Mouse (Mus musculus) lung, adult 18-20 months (tissue): ENCODE results near the gene Pip4k2a.
"Not testable (repeated sequence)": the region's sequence is repeated elsewhere in the genome, so short reads cannot be mapped to it uniquely, and the experiment has no call there.

Experiments
- DNase-seq, 2 experiments: peaks; one replicate each; pipeline ENCODE4 v3.0.0; 2022; ENCODE audit warnings: mixed read lengths in 2 of 2

Gene Pip4k2a

DNA sequence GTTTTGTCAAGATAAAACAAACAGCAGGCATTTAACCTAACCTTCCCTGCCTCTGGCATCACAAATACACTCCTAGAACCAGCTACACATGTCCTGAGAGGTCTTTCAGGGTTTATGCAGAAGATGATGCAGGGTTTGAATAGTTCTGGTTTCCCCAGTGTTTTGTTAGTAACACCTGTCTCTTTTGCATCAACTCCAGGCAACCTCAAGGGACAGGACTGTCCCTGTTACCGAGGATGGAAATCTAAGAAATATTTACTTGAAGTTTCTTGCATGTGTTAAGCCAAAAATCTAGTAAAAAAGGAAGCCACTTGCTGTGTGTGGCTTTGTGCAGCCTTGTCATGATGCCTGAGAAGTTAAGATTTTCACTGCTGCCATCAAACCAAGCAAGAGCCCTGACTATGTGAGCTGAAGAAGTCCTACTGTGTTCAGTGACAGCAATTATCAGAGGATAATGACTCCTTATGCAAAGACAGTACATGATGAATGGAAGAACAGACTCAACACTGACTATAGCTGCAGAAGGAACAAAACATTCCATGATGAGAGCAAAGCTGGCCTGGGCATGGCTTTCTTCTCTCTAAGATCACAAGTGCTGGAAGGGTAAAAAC, 76.3 kb downstream of the Pip4k2a start:
- no peak for DNase-seq

- DNase-seq: no peak
Observed at GRCm38 (mm10) chr2:18920461-18920877, 77.5 kb downstream of the Pip4k2a start.

DNA sequence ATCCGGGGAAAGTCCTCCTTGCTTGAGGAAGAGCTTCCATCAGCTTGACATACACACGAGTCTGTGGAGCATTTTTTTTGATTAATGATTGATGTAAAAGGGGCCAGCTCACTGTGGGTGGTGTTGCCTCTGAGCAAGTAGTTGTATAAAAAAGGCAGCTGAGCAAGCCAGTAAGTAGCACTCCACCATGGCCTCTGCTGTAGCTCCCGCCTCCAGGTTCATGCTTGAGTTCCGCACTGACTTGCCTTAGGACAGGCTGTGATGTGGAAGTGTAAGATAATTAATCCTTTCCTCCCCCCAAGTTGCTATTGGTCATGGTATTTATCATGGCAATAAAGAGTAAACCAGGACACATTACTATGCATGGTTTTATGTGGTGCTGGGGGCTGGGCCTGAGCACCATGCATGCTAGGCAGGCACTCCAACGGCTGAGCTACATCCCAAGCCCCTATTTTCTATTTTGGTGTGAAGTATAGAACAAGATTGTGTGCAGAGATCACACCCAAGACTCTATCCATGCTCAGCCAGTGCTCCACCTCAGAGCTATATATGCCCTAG, 78.0 kb downstream of the Pip4k2a start:
- DNase-seq: no peak

- no peak for DNase-seq
Observed at GRCm38 (mm10) chr2:18917838-18918237, 80.1 kb downstream of the Pip4k2a start.

GRCm38 (mm10) chr2:18917380-18917750, 80.6 kb downstream of the Pip4k2a start:
- no peak for DNase-seq

DNA sequence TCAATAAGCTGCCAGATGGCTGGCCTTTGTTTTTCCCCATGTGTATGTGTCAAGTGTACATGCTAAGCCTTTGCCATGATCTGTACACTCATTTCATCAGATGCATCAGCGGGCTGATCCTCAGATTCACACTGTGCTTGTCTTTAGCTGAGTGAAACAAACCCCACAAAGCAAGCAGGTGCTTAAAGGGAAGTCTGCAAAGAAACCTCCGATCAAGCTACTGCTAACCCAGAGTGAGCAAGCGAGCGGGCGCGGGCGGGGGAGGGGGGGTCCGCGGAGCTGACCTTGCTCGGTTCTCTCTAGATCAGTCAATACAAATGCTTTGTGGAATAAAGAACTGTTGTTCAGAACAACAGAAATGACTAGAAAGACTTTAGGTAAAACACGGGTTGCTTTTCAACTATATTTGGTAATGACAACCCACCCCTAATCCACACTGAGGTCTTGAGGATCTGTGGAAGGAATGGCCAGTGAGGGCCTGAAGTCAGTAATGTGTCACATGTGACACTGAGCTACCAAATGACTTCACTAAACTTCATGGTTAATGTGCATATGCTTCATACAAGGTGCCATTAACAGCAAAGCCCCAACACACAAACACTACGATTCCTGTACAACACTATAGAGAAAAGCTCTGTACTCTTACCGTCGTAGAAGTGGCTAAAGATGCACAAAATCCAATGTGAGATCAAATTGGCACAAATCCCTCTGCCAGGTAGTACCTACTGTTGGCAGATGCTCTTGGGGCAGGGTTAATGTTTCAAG, 81.1 kb downstream of the Pip4k2a start:
- no peak for DNase-seq

- DNase-seq: no peak
Observed at GRCm38 (mm10) chr2:18916042-18916407, 81.9 kb downstream of the Pip4k2a start.

DNA sequence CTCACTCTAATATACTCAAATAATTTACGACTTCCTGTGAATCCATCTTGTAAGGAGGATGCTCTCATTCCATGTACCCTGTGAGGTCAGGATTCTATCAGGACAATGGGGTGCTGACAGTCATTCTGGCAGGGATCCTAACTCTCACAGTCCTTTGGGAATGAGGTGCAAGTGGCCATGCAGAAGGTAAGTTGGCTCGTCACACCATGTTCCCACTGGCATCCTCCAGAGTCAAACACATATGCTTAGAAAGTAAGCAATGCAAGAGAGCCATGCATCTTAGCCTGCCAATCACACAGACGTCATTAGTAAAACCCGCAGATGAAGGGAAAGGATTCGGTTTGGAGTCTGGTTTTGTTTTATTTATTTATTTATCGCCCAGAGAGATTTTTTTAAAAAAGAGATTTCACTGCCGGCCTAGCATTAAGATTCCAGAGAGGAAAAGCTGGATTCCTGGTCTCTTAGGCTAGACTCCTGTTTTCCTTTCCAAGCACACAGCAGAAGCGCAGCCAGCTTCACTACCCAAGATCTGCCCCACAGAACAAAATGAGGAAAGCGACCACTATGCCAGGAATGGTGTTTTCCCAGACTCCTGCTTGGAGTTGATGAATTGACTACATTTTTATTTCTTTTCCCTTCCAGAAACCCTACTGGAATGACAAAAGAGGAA, 82.4 kb downstream of the Pip4k2a start:
- no peak for DNase-seq

GRCm38 (mm10) chr2:18914750-18915149, 83.2 kb downstream of the Pip4k2a start:
- no peak for DNase-seq

DNA sequence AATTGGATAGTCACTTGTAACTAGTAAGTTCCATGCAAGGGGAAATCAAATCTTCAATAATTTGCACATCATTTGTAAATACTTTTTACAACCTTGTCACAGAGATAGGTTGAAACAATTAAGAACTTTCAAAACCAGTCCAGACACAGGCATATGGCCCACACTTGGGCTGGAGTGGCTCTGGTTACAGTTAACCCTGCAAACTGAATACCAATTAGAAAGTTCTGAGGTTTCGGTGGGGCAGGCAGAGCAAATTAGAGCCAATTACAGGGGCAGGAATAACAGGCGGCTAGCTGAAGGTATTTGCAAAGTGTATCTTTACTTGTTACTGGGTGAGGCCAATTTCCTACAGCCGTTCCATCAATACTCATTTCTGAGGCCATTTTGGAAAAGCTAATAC, 84.3 kb downstream of the Pip4k2a start:
- no peak for DNase-seq

GRCm38 (mm10) chr2:18911251-18911934, 86.5 kb downstream of the Pip4k2a start:
- DNase-seq: no peak

DNA sequence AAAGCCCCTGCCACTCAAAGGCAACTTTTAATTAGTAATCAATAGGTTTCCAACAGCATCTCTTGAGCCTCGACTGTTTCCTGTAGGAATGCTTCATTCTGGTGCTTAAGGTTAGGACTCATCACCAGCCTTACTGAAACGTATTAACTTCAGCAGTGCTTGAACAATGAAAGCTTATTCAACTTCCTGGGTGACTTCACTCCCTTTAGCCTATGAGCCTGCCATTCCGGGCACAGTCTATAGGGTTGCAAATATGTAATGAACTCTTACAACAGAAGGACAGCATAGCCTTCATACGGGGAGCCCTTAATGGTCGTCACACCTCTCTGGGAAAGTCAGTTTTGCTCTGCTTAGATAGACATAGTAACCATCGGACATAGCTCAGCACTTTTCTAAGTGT, 87.7 kb downstream of the Pip4k2a start:
- DNase-seq: no peak

DNA sequence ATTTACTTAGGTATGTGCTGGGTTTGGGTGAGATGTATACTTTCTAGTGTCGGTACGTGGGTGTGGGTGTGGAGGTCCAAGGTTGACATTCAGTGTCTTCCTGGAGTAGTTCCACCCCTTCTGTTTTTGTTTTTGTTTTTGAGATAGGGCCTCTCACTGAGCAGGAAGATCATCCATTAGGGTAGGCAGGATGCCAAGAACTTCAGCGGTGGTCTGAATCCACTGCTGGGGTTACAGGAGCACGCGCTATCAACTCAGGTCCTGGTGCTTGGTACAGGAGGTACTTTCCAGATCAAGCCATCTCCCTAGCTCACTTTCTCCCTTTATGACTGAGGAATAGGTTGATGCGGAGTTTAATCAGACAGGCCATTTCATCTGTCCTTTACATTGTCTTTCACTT, 88.2 kb downstream of the Pip4k2a start:
- DNase-seq: no peak

GRCm38 (mm10) chr2:18907269-18907668, 90.7 kb downstream of the Pip4k2a start:
- DNase-seq: no peak

DNA sequence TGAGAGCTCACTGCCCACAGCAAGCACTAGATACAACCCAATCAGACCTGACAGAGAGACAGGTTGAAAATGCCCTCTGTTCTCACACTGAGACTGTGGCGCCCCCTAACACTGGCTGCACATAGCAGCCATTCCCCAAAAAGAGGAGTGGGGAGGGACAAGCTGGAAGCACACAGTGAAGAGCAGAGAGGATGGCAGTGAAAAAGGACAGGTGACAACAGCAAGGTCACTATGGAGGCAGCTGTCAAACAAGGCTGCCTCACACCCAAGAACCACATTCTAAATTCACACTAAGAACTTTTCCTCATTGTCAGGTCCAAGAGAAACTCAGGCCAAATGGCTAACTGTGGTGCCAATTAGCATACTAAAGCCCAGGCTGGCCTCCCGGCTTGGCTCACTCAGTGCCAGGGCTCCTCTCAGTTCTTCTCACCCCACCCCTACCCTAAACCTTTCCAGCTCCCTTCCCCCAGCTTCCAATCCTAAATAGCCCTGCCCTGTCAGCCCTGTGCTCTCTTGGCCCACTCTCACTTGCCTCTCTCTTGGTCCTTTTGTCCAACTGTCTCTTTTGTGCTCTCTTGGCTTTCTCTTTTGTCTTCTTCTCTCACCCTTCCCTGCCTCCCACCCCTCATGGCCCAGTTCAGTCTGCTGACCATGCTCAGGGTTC, 91.4 kb downstream of the Pip4k2a start:
- no peak for DNase-seq

- no peak for DNase-seq
Observed at GRCm38 (mm10) chr2:18903301-18904068, 94.4 kb downstream of the Pip4k2a start.

DNA sequence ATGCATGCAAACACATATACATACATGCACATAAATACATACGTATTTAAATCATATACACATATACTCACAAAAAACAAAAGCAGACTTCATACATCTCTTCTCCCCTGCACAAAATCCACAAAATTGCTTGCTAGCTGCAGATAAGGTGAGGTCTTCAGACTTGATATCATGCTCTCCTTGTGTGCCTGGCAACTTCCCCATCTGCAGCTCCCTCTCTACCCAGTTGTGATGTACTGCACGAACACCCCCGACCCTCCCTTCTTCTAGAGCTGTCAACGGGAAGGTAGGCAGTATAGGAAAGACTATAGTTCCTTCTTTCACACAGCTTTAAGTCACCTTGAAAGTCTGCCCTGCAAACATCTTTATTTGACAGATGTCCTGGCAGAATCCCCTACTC, 96.8 kb downstream of the Pip4k2a start:
- DNase-seq: no peak

GRCm38 (mm10) chr2:18900635-18901034, 97.3 kb downstream of the Pip4k2a start:
- no peak for DNase-seq

- peak; percentile 31 to 34 for DNase-seq
Observed at GRCm38 (mm10) chr2:18897742-18898256, 100.1 kb downstream of the Pip4k2a start.

DNA sequence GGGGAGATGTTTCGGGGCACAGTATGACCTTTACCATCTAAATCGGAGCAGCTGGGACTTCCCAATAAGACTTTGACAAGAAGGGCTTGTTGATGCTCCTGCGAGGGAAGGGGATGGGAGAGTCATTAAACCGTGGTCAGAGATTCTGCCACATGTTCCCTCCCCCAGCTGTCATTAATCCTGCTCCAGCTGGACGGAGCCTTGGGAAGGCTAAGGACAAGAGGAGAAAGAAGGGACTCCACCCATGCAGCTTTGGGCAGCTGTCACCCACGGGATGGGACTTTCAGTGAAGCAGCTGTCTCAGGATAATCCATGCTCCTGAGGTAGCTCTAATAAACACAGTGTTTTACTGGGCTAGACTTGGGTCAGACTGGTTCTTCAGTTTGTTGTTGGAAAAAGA, 101.9 kb downstream of the Pip4k2a start:
- peak in 1 of 2 experiments; percentile 13 for DNase-seq

DNA sequence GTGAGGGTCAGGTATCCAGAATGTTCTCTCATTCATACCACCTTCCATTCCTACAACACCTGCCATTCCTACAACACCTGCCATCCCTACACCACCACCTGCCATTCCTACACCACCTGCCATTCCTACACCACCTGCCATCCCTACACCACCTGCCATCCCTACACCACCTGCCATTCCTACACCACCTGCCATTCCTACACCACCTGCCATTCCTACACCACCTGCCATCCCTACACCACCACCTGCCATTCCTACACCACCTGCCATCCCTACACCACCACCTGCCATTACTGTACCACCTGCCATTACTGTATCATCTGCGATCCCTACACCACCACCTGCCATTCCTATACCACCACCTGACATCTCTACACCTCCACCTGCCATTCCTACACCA, 104.6 kb downstream of the Pip4k2a start:
- DNase-seq: not testable (repeated sequence)
